Mouse (Mus musculus) erythroblast, embryonic 14.5 days (primary cell): Measurements from ENCODE around the gene Kcnh2.

Experiments used
- GATA1 ChIP-seq: IDR thresholded peaks from 2 replicates; pipeline ENCODE4 v1.6.1; 2012; ENCODE audit warnings: low read length, inconsistent platforms, mixed read lengths
- TAL1 ChIP-seq: IDR thresholded peaks from 3 replicates; pipeline ENCODE4 v1.6.1; 2012; ENCODE audit warnings: low read length, inconsistent platforms, mixed read lengths

DNA sequence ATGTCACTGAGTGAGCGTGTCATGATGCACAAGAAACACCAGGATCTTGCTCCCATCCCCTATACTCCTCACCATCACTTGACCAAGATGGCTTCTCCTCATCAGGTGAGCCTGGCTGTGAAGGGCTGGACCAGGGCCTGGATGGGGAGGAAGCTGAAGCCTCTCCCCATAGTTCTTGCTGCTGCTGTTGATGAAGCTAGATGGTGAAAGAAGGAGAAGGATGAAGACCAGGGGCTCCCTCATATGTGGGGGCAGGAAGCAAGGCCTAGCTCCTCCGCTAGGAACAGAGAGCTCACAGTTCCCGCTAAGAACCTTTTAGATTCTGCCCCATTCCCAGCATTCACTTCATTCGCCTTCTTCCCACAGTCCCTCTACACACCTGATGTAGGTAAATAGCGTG, 34.0 kb upstream of the Kcnh2 start:
- TF ChIP-seq GATA1 (no peak), TAL1 (no peak)
